Mouse (Mus musculus): ENCODE results near the gene Rab25. TPM values are rescaled to one million over a fixed set of nuclear protein-coding genes. Genes with fewer than 3 reads are reported as not detected.

Rab25 gene
- total RNA-seq, 2 experiments from 2014 or later, result not detected

DNA sequence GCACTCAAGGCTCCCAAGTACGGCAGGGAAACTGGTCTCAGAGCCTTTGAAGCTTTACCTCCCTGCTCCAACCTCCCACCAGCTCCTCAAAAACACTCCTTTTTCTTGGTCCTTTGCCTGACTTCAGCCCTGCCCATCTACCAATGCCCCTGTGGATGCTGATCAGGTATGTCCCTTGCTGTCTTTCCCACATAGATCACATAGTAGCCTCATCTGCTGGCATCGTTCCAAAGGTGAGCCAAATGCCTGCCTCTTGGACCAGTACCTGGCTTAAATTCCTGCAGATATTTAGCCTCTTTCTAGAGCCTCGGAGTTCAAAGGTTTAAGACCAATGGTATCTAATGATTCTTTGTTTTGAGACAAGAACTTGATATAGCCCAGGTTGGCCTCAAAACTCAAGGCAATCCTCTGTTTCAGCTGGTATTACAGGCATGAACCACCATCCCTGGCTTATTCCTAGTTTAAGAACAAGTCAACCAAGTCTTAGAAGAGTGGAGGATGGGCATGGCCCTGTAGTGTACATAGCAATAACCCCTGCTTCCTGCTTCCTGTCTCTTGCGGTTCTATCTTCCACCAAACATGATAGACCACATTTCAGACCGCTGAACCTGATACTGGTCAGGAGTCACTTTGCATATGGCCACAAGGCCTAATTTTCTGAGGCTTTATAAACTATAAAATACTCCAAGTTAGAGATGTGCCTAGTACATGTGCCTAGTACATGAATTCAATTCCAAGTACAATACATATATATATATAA is 4.3 kb downstream of the Rab25 start:
- DNase-seq, result no peak
- intact Hi-C loops (cut with DNase I), result no loop called here

DNA sequence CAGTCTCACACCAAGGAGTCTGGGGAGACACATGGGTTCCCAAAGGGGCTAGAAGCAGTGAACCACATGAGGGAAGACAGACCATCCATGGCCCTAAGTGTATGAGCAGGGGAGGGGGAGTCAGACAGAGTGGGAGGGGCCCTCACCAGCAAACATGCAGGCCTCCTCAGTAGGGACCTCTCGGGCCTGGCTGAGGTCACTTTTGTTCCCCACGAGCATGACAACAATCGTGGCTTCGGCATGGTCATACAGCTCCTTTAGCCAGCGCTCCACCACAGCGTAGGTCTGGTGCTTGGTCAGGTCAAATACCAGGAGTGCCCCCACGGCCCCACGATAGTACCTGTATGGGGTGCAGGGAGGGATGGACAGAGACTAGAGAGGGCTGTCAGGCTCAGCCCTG is 4.9 kb downstream of the Rab25 start:
- DNase-seq, result no peak
- intact Hi-C loops (cut with DNase I), result no loop called here

DNA sequence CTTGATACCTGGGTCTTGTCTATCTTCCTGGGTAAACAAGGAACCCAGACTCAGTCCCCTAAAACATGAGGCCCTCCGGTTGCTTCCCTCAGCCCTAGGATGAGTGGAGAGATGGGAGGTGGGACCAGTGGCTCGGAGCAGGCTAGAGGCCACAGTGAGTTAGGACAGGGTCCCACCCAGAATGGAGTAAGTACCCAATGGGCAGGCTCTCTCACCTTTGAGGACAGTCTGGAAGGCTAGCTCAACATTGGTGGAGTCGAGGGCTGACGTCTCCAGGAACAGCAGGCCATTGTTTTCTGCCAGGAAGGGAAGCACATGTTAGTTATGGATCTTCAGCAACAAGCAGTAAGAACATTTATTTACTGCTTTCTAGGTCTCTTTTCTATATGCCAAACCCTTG is 5.6 kb downstream of the Rab25 start:
- intact Hi-C loops (cut with DNase I), result no loop called here
- no peak for DNase-seq

DNA sequence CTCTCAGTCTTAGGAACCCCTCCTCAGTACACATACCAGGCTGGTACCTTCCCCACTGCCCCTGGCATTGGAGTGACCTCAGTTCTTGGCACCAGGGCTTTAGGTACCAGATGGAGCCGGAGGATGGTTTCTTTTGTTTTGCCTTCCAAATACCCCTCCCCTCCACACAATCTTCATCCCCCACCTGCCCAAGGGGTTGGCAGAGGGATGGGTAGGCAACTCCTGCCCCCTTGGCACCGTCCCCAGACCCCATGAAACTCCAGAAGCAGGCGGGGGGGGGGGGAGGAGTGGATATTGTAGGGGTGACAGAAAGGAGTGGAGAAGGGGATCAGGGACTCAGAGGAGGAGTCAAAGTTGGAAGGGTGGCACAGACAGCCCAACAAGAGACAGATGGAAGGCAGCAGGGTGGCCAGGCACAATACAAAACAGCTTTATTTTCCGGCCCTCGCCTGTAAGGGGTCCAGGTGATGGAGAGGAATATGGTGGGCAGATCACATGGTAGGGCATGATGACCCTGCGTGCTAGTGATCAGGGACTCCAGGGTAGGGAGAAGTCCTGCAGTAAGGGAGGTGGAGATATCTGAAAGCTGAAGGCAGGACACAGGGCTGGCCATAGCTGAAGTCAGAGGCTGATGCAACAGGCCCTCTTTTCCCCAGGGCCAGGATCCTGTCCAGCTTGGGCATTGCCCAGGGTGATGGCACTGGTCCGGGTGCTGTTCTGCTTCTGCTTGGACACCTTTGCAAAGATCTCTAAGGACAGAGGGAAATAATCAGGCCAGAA is 6.3 kb downstream of the Rab25 start:
- no peak for DNase-seq
- intact Hi-C loops (cut with DNase I), result no loop called here

DNA sequence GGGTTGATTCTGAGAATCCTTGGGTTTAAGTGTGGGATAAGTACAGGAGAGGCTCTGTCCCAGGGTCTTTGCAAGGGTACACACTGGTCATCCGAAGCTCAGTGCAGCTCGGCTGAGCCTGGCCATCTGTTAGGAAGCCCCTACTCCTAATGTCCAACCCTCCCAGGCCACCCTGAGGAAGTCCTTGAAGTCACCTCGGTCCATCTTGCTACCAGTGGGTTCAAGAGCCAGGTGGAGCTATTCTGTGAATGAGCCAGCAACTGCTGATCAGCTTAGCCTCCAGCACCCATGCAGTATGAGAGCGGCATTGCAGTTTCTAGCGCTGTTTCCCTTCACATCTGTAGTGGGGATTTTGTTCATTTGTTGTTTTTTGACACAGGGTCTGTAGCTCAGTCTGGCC is 8.0 kb downstream of the Rab25 start:
- intact Hi-C loops (cut with DNase I), result no loop called here
- no peak for DNase-seq

DNA sequence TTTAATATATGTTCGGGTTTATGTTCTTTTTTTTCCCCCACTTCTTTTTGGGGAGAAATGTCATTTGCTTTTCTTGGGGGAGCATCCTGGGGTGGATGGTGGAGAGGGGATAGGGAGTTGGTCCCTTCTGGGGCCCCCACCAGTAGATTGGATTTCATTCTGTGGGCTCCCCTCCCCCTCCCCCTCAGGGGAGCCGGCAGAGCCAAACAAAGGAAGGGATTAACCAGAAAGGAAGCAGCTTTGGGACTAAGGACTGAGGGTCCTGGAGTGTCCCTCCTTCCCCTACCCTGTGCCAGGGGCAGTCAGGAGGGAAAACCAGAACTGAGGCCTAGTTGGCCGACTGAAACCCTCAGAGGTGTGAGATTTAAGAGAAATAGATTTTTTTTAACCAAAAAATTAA is 8.7 kb downstream of the Rab25 start:
- DNase-seq, result no peak
- intact Hi-C loops (cut with DNase I), result no loop called here

DNA sequence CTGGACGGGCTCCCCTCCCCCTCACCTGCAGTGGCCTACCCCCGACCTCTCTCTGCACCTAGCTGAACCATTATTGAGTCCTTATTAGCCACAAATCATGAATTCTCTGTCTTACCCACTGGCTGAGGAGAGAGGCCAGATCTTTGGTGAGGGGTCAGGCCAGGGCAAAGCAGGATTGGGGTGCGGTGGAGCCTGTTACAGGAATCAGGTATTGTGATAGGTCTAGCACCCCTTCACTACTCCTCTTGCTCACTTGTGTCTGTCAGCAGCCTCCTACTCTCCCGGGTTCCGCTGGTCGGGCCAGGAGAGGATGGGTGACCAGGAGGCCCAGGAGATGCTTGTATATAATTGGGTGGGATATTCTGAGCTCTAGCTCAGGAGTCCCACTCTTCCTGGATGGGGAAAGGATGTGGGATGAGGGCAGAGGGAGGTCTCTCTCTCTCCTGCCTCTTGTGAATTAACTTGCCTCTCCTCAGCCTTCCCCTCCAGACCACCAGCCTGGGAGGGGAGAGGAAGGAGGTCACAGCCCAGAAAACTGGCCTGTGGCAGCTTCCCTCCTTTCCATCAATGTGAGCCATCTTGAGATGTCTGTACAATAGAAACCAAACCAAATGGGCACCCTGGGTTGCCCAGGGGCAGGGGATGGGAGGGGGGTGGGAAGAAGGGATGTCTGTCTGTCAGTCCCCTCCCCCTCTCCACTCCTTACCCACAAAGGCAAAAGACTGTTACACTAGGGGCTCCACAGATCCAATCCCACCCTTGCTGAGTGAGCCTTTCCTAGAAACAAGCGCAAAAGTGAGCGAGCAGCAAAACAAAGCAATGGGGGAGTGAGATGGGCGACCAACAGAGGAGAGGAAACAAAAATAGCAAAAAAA is 9.6 kb downstream of the Rab25 start:
- intact Hi-C loops (cut with DNase I), result no loop called here
- no peak for DNase-seq

DNA sequence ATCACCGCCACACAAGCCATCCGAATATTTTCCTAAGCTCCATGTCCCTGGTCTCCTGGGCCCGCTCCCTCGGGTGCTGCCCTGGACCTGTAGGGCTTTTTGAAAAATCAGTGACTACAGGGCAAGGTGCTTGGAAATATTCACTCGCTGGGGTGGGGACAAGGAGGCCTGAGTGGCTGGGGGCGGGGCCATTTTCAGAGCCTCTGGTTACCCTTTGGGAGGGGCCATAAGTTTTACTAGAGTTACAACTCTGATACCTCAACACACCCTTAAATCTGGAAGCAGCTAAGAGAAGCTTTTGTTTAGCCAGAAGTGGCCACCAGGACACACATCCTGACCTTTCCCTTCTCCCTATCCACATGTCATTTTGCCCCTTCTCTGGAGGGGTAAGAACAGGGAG is 11.0 kb downstream of the Rab25 start:
- DNase-seq, result no peak
- intact Hi-C loops (cut with DNase I), result no loop called here

DNA sequence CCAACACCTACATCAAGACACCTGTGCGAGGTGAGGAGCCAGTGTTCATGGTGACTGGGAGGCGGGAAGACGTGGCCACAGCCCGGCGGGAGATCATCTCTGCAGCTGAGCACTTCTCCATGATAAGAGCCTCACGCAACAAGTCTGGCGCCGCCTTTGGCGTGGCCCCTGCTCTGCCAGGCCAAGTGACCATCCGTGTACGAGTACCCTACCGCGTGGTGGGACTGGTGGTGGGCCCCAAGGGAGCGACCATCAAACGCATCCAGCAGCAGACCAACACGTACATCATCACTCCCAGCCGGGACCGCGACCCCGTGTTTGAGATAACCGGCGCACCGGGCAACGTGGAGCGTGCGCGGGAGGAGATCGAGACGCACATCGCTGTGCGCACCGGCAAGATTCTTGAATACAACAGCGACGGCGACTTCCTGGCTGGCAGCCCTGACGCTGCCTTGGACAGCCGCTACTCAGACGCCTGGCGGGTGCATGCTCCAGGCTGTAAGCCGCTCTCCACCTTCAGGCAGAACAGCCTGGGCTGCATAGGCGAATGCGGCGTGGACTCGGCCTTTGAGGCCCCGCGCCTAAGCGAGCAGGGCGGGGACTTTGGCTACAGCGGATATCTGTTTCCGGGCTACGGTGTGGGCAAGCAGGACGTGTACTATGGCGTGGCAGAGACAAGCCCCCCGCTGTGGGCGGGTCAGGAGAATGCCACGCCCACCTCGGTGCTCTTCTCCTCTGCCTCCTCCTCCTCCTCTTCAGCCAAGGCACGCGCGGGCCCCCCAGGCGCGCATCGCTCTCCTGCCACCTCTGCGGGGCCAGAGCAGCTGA is 11.8 kb downstream of the Rab25 start:
- peak; percentile 77 to 78 for DNase-seq
- intact Hi-C loops (cut with DNase I), result no loop called here

DNA sequence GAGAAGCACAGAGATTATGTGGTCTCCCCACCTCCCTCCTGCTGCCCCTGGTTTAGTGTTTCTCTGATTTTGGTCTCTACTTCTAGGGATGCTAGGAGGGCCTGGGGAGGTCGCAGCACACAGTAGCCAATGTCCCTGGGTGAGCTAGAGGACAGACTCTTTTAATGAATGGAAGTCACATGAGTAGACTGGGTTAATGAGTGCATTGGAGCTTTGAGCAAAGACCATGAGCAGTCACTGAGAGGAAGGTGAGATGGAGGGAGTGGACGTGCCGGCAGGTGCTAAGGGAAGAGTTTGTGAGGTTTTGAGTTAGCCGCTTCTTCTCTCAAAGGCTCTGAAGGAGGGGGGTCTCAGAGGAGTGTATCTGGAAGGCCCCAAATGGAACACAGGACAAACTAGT is 12.6 kb downstream of the Rab25 start:
- intact Hi-C loops (cut with DNase I), result no loop called here
- no peak for DNase-seq

DNA sequence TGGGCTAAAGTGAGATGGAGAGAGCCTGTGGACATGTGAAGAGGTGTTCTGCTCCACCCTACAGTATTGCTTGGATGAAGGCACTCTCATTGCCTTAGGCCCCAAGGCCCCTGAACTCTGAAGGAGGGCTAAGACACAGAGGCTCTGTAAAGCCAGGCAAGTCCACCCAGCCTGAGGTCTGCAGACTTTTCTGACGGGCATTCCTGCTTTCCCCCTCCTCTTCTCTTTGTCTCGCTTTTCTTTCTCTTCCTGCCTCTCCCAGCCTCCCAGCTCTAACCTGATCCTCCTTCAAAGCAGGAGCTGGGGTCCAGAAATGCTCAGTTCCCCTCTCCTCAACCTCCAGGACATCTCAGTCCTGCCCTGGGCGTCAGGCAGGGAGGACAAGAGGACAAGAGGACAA is 13.1 kb downstream of the Rab25 start:
- intact Hi-C loops (cut with DNase I), result no loop called here
- no peak for DNase-seq

DNA sequence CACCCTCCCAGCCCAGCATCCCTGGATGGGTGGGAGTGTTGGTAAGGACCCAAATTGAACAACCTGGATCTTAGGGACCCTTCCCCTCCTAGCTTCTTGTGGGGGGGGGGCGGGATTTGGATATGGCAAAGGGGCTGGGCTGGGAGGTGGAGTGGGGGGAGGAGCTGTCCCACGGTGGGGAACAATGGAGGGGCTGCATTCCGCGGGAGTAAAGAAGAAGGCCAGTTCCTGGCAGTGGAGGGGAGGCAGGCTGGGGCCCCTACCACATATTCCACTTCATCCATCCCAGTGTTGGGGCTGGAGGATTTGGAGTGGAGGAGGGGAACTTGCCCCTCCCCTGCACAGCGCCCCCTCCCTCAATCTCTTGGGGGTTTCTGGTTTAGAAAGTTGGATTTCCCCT is 14.4 kb downstream of the Rab25 start:
- intact Hi-C loops (cut with DNase I), result no loop called here
- DNase-seq, result no peak

DNA sequence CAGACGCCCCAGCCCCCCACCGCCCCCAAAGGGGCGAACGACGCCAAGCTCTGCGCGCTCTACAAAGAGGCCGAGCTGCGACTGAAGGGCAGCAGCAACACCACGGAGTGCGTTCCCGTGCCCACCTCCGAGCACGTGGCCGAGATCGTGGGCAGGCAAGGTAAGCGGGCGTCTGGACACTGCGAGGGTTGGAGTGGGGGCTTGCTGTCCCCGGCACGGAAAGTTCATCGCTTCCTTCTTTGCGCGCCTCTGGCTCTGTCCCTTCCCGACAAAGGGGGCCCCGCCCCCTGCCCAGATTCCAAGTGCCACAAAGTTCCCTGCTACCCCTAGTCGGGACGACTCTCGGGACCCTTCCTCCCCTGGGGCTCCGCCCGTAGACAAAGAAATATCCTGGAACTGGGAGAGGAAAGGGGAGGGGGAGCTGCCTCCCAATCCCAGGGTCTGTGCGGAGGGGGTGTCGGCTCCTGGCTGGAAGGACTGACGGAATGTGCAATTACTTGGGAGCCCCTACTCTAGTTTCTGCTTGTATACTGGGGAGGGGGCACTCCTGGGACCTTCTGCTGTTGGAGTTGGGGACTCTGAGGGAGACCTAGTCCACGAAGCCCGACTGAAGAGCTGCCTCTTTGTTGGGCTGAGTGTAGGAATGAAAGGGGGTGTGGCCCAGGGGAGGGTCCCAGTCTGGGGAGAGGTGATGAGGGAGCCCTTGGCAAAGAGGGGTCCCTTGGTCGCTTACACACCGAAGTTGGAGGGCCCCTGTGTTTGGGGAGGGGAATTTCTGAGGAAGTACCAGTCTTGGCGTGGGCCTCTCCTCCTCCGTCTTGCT is 15.2 kb downstream of the Rab25 start:
- intact Hi-C loops (cut with DNase I), result no loop called here
- no peak for DNase-seq

DNA sequence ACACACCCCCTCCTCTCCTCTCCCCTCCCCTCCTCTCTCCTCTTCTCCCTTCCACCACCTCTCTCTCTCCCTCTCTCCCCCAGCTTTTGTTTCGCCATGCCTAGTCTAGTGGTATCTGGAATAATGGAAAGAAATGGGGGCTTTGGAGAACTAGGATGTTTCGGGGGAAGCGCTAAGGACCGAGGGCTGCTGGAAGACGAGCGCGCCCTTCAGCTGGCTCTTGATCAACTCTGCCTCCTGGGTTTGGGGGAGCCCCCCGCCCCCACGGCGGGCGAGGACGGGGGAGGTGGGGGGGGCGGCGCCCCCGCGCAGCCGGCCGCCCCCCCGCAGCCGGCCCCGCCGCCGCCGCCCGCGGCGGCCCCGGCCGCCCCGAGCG is 15.8 kb downstream of the Rab25 start, which contains the start of gene Mex3a:
Mex3a (plus strand) TSS at position 97 of the 376 bp plus-strand sequence.
- intact Hi-C loops (cut with DNase I), result no loop called here
- no peak for DNase-seq

DNA sequence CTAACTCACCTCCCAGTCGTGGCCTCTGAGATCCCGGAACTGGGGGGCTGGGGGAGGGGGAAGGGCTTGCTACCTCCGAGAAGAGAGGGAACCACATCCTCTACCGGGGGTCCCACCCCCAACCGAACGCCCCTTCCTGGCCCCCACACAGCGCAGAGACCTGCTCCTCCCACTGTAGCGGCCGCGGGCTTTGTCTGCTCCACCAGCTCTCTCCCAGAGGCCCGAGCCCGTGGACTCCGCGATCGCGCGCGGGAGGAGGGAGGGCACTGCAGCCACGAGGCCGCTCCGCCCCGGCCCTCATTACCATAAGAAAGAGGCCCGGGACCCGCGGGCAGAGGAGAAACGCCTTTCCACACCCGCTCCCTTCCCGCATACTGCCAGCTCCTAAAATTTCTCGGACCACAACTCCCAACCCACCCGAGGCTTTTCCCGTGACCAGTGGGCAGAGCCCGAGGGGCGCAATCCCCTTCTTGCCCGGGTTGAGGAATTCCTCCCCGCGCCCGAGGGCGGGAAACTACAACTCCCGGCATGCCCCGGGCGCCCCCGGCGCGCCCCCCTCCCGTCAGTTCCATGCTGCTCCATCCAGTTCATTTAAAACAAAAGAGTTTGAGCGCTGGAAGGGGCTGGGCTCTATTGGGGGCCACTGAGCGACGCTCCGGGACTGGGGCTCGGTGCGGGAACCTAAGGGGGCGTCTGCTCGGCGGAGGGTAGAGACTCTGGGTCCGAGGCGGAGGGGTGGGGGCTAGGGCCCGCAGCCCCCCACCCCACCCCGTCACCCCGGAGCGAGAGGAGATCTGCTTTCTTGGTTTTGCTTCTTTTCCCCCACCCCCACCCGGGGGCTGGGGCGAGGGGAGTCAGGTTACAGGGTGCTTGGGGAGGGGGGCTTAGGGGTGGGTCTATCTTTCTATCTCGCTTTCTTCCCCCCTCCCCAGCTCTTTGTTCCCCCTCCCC is 16.5 kb downstream of the Rab25 start:
- peak; percentile 79 to 84 for DNase-seq
- intact Hi-C loops (cut with DNase I), result no loop called here

DNA sequence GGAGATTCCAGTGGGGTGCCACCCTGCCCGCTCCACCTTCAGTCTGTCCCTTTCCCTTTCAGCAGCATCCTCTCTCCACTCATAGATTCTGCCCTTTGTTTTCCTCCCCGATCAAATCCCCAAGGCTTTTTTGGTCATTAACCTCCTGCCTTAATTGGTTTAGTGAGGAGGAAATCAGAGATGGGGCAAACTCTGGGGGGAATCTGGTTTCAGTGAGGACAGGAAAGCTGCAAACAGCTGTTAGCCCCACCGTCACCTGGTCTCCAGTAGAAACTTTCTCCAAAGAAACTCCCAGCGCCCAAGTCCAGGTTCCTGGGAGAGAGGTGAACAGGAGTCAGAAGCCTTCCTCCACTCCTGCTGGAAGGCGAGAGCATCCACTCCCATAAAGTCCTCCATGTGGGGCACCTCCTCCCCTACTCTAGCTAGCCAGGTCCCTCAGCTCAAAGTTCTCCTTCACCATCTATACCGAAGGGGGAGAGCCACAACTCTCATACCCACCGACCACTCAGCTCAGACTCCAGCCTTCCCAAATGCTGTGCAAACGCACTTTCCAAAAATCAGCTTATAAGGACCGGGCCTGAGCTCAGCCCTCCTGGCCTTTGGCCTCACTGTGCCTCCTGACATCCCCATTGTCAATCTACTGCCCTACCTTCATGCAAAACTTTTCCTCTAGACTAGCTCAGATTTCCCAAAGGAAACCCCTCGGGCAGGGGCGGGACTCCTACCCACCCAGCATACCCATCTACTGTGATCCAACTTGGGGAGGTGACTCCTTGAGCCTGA is 17.8 kb downstream of the Rab25 start:
- intact Hi-C loops (cut with DNase I), result no loop called here

DNA sequence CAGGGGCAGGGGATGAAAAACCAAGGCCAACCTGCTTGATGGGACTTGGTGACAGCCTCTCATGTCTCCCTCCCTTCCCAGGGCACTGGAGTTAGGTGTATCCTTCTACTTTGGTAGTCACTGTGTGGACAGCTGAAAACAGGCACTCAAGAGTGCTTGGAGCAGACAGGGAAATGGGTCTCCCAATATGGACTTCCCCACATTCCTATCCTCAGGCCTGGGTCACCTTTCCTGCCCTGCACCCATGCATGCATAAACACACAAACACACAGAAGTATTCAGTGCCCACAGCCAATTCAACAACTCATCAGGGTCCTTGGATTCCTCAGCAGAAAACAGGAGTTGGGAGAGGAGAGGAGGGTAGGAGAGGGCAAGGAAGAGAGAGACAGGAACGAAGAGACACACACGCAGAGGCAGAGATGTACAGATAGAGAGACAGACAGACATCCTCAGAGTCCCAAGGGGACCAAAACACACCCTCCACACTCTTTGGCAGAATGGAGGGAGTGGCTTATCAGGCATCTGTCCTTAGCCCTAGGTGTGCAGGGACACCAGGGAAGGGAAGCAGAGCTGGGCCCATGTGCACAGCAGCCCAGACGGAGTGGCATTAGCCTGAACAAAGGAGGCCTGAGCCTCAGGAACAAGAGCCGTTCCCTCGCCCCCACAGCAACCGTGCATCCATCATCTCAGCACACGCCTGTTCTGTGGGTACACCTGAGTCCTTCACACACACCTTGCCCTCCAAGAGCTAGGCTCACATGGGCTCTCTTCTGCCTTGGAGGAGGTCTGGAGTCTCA is 18.7 kb downstream of the Rab25 start:
- intact Hi-C loops (cut with DNase I), result no loop called here
- DNase-seq, result no peak

More for the DNA sequence above, 17.8 kb downstream of the Rab25 start:
- no peak for DNase-seq

All from gastrocnemius, postnatal 36 days (tissue).